Mouse (Mus musculus) kidney, adult 11 months (tissue): ENCODE measurements around the gene Cetn2.

Source experiments
- DNase-seq: peaks from one replicate; pipeline ENCODE4 v3.0.0; 2022

Cetn2 gene

GRCm38 (mm10) chrX:72917884-72918681 lies at the start of gene Cetn2, which contains the start of gene Nsdhl:
Gene Cetn2, minus strand, starts transcription at chrX:72918411.
Gene Nsdhl, plus strand, starts transcription at chrX:72918557.
- DNase-seq: peak; percentile 93

DNA sequence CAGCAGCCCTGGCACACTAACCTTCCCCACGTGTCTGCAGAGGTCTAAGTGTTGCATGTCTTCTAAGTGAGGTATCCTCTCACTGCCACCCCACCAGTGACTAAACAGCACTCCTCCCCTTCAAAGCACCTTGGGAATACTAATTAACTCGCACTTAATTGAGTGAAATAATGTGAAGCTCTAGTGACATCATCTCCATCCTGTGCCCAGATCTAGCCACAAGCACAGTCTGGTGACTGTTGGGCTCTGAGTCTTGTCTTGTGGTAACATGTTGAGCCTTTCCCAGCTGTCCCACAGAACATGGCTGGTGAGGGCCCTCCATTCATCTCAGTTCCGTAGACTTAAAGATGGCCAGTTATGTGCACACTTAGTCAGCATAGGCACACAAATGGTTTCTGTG lies 44.5 kb upstream of the Cetn2 start:
- DNase-seq: no peak

DNA sequence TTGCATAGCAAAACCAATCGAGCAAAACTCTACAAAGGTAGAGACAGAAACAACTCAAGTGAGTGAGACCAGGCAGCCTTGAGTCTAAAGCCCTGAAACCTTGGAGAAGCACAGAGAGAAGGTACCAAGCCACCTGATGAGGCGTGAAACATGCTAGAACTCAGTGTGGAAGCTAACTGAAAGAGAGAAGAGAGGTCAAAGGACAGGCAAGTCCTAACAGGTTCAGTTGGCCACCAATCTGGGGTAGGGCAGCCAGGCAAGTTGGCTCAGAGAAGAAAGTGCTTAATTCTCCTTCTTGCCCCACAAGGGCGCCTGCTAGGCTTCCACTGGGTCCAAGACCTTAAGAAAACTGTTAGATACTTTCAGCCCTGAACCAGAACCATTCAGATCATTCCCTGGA lies 43.3 kb upstream of the Cetn2 start:
- no peak for DNase-seq

GRCm38 (mm10) chrX:72960431-72960830 lies 42.2 kb upstream of the Cetn2 start:
- peak; percentile 14 for DNase-seq

- DNase-seq: no peak
These were observed 38.3 kb upstream of the Cetn2 start for GRCm38 (mm10) chrX:72956486-72956885.

DNA sequence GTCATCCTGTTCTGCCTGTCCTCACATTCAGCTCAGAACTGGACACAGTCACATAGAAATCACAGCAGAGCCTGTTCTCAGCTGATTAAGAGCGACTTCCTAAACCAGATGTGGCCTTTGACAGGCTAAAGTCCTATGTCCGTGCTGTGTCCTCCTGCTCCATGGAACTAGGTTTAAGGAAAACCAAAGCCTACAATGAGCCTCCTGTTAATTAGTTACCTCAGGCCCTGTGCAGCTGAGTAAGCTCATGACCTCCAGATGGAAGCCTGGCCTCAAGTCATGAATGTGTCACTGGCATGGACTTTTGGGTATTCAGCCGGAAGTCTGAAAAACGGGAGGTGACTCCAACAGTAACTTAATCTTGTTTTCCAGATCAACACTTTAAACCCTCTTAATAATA lies 35.3 kb upstream of the Cetn2 start:
- peak; percentile 72 for DNase-seq

- no peak for DNase-seq
These were observed 3.2 kb upstream of the Cetn2 start for GRCm38 (mm10) chrX:72921391-72921790.

DNA sequence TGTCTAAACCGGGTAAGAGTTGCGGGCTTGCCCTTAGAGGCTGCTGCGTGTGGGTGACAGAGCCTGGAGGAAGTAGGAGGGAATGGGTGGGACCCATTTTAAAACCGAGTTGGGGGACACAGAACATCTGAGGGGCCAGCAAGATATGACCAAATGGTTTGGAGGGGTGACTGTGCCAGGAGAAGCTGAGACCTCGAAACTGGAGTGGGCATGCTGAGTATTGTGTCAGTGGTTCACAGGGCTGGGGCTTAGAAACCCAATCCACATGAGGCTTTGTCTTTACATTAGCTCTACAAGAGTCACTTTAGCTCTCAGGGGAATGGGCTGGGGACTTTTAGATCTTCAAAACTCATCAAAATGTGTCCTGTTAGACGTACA lies 460 bp upstream of the Cetn2 start:
- DNase-seq: no peak

GRCm38 (mm10) chrX:72911611-72912010 lies 6.6 kb downstream of the Cetn2 start:
- no peak for DNase-seq

- DNase-seq: peak; percentile 36
These were observed 9.8 kb downstream of the Cetn2 start for GRCm38 (mm10) chrX:72908404-72908741.

DNA sequence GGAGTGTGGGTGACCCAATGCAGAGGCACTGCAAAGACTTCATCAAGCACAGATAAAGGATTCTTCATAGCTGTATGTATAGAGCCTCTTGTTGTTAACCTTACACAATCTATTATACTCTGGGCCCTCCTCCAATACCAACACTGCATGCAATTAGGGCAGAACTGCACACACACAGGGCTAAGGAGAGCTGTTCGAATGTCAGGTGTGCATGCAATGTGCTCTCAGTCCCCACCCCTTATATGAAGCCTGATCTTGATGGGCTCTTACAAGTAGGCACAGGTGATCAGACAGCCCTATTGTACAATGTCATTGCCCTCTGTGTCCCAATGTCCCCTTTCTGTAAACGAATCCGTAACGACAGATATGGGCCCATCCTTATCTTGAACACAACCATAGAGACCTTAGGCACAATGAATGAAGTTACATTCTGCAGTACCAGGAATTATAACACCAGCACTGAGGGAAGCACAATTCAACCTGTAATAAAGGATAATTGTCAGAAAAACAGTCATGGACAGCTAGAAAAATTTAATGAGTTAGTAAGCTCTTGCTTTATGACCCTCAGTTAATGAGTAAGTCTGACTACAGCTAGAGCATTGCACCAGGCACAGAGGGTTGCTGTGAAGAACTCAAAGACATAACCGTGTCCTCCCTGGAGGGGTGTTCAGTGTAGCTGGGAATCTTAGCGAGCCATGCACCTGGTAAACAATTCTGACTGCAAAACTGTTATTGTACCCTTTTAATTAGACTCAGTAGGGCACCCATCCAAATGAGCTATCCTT lies 10.4 kb downstream of the Cetn2 start:
- DNase-seq: no peak

DNA sequence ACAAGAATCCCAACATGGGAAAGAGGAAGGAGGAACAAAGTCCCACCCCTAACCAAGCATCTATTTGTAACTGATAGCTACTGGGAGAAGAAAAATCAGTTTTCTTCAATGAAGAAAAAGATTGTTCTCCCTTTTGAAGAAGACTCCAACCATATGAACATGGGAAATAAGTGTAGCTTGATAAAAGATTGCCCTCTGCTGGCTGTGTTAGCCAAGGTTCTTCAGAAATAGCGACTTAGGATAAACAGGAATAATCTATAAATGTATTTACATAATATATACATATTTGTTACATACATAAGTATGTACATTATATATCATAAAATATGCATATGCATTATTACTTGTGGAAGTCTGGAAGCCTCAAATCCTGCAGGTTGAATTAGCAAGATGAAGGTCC lies 15.7 kb downstream of the Cetn2 start:
- DNase-seq: no peak

- DNase-seq: no peak
These were observed 22.2 kb downstream of the Cetn2 start for GRCm38 (mm10) chrX:72896055-72896437.

DNA sequence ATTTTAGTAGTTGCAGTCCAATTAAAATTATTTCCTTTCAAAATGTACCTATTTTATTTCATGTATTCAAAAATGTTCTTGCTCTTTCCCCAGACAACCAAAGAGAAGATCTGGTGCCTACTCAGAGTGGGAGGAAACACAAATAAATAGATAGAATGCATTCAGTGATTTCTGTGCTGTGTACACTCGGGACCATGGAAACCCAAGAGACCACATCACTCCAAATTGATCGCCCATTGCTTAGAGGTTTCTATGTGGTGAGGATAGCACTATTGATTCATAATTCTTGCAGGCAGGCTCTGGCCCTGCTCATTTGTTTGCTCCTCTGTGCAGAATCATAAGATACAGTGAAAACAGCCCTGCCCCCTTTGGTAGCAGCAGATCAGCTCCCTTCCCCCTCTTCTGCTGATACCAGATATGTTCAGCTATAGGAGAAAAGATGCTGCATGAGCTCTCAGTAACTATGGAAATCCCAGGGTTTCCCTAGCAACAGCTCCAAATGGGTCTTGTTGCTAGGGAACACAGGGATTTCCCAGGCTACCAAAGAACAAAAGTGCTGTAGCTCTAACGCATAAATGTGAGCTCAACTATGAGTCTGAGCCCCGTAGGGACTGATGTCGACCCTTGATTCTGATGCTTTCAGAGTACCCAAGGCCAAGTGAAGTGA lies 22.7 kb downstream of the Cetn2 start:
- DNase-seq: no peak
